Mouse (Mus musculus) inflammation-experienced regulatory T-cells, adult 6 months (primary cell): Measurements from ENCODE around the gene Cd160. TPM values are rescaled to one million over a fixed set of nuclear protein-coding genes. Genes with fewer than 3 reads are reported as not detected.

Source experiments
- ATAC-seq: one replicate; pipeline ENCODE4 v1.8.0; 2017
- polyA plus RNA-seq, 3 experiments: library from polyadenylated mRNA; unstranded; fragments of 100-300 nt; shearing (Covaris generic); gene quantifications; one replicate each; pipeline ENCODE4 v1.2.1; 2017

The Cd160 gene
- polyA plus RNA-seq, 3 experiments from 2014 or later: 50.8 to 77.5 (median 75.0) TPM

- ATAC-seq: no peak
Observed at GRCm38 (mm10) chr3:96757691-96758090, 71.5 kb downstream of the Cd160 start.

- no peak for ATAC-seq
Observed at GRCm38 (mm10) chr3:96755935-96756334, 73.2 kb downstream of the Cd160 start.

Other genes with a start within 250 kb of the Cd160 start
- gene Polr3gl, start 235.2 kb downstream of the Cd160 start, polyA plus RNA-seq: 10 to 100 TPM; 26.9 to 48.9 (median 33.8) TPM
- under 1 TPM in 1 of 3 experiments, not detected in 2; 0.17 TPM for gene Ankrd34a, start 232.7 kb downstream of the Cd160 start, polyA plus RNA-seq
- under 1 TPM; 0.34 to 0.61 (median 0.43) TPM for gene Lix1l, start 228.2 kb downstream of the Cd160 start, polyA plus RNA-seq
- gene Rbm8a, start 199.4 kb downstream of the Cd160 start, polyA plus RNA-seq: 100 to 1,000 TPM; 102 to 149 (median 134) TPM
- gene Pex11b, start 194.0 kb downstream of the Cd160 start, polyA plus RNA-seq: 10 to 100 TPM; 45.8 to 63.4 (median 54.9) TPM
- gene Gm42957, start 193.9 kb downstream of the Cd160 start, polyA plus RNA-seq: under 1 TPM in 1 of 3 experiments, not detected in 2; 0.10 TPM
- not detected for gene Itga10, start 183.8 kb downstream of the Cd160 start, polyA plus RNA-seq
- under 1 TPM in 2 of 3 experiments, not detected in 1; 0.53 to 0.97 TPM for gene Ankrd35, start 159.2 kb downstream of the Cd160 start, polyA plus RNA-seq
- gene Pias3, start 133.0 kb downstream of the Cd160 start, polyA plus RNA-seq: 10 to 100 TPM; 34.3 to 65.5 (median 46.6) TPM
- gene Nudt17, start 120.8 kb downstream of the Cd160 start, polyA plus RNA-seq: 1 to 10 TPM in 2 of 3 experiments, under 1 TPM in 1; 0.86 to 2.5 (median 1.3) TPM
- gene Polr3c, start 101.7 kb downstream of the Cd160 start, polyA plus RNA-seq: 10 to 100 TPM; 61.8 to 74.4 (median 63.7) TPM
- gene Rnf115, start 101.7 kb downstream of the Cd160 start, polyA plus RNA-seq: 10 to 100 TPM; 44.6 to 73.7 (median 47.3) TPM
- under 1 TPM in 1 of 3 experiments, not detected in 2; 0.94 TPM for gene Pdzk1, start 67 bp downstream of the Cd160 start, polyA plus RNA-seq
- gene Gja5, start 75.3 kb upstream of the Cd160 start, polyA plus RNA-seq: under 1 TPM in 1 of 3 experiments, not detected in 2; 0.20 TPM
- 10 to 100 TPM; 37.3 to 41.5 (median 39.4) TPM for gene Gpr89, start 76.0 kb upstream of the Cd160 start, polyA plus RNA-seq
- gene Gja8, start 96.7 kb upstream of the Cd160 start, polyA plus RNA-seq: not detected